Mouse (Mus musculus) right cerebral cortex, adult 2 months (tissue): Measurements from ENCODE around the gene Emb.
"Not testable (repeated sequence)": the region's sequence is repeated elsewhere in the genome, so short reads cannot be mapped to it uniquely, and the experiment has no call there.

Source experiments
- DNase-seq, 2 experiments: peaks; one replicate each; pipeline ENCODE4 v3.0.0; 2021 to 2022; ENCODE audit warnings: low spot score in 2 of 2

Emb gene

GRCm38 (mm10) chr13:117208236-117208635 is at the start of gene Emb:
Emb (plus strand) TSS chr13:117208536.
- no peak for DNase-seq

- no peak for DNase-seq
These were observed 44.4 kb upstream of the Emb start for GRCm38 (mm10) chr13:117163906-117164305.

GRCm38 (mm10) chr13:117165071-117165470 is 43.3 kb upstream of the Emb start:
- DNase-seq, result no peak

GRCm38 (mm10) chr13:117180912-117181311 is 27.4 kb upstream of the Emb start:
- not testable (repeated sequence) for DNase-seq

GRCm38 (mm10) chr13:117183288-117183687 is 25.0 kb upstream of the Emb start:
- DNase-seq, result no peak

- no peak for DNase-seq
These were observed 23.0 kb upstream of the Emb start for GRCm38 (mm10) chr13:117185329-117185728.

DNA sequence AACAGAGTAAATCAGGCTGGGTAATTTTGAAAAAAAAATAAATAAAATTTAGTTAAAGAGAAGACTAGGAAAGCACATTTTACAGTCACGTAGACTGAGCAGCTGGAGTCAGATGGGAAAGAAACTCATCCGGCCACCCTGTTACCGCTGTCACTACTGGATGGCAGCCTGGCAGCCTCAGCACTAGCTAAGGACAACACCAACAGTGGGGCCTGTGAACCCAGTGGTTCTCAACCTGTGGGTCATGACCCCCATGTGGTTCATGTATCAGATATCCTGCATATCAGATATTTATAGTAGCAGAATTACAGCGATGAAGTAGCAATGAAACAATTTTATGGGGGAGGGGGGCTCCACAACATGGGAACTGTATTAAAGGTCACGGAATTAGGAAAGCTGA is 16.2 kb upstream of the Emb start:
- no peak for DNase-seq

GRCm38 (mm10) chr13:117193422-117193983 is 14.8 kb upstream of the Emb start:
- no peak for DNase-seq

- no peak for DNase-seq
These were observed 12.5 kb upstream of the Emb start for GRCm38 (mm10) chr13:117195569-117196495.

DNA sequence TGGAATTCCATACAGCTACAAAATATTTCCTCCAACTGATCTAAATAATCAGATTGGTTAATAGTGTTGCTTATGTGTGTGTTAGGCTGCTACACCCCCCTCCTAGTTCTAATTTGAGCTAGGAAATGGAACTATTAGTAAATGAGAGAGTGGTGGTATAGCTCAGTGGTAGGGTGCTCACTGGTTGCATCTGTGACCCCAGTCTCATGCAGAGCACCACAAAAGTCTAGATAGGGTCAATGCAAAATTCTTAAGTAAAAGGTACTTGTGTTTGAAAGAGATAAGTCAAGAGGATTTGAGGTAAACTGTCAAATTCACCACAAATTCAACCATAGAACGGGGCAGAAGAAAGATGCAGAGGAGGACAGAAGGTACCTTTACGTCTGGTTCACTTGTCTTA is 10.7 kb upstream of the Emb start:
- DNase-seq, result no peak

DNA sequence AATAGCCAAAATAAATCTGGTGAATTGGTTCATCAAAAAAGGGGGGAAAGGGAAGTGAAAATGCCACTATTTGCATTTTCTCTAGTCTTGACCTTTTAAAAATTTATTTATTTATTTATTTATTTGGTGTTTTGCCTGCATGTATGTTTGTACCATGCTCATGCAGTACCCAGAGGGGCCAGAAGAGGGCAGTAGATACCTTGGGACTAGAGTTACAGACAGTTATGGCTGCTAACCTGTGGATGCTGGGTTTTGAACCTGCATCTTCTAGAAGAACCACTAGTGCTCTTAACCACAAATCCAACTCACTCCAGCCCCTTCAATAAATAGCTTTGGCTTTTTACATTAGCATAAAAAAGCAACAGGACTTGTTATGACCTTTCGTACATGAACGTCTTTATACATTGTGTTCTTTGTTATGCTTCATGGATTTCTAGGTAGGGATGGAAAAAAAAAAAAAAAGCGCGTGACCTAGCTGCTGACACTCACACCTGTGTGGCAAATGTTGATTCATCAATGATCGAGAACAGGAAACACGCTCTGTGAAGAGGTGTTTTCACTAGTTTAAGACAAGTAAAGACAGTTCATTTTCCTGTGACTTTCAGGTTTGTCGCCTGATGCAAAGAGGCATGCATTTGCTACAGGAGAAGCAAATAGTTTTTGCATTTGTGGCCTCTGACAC is 9.8 kb upstream of the Emb start:
- DNase-seq, result peak; percentile 73 to 76

DNA sequence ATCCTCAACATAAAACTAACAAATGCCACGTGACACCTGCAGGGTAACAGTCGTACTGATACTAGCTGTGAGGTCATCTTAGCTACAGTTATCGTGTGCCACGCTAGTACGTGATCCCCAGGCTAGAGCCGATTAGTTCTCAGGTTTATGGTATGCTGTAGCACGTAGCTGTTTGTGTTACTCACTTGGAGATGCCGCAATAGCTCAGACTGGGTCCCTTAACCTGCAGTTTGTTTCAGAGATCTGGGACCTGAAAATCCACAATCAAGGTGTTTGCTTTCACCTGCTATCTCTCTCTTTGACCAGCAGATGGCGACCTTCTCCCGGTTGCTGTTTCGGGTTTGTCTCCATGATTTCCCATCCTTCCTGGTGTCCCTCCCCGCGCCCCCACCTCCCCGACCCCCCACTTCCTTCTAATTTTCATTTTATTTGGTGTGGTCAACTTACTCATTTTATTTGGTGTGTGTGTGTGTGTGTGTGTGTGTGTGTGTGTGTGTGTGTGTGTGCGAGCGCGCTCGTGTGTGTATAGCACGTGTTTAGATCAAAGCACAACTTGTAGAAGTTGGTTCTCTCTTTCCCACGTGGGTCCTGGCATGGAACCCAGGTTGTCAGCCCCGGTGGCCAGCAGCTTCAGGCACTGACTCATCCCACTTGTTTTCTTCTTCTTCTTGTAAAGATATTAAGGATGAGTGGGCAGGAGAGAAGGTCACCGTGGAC is 5.4 kb upstream of the Emb start:
- DNase-seq, result peak; percentile 43 to 47

DNA sequence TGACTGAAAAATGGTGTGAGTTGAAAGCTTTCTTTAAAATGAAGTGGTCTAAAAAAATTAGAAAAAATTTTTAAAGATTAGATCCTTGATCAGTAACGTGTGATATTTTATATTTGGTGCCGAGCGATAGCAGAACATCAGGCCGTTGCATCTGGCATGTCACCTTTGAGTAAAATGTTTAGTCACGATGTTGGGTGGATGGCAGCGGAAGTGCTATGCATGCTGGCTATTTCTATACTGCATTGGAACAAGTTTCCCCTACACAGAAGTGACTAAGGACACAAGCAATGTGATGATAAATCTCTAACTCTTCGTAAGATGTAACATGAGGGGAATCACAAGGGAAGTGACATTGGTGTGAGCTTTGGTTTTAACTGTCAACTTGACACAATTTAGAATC is 3.7 kb upstream of the Emb start:
- no peak for DNase-seq

DNA sequence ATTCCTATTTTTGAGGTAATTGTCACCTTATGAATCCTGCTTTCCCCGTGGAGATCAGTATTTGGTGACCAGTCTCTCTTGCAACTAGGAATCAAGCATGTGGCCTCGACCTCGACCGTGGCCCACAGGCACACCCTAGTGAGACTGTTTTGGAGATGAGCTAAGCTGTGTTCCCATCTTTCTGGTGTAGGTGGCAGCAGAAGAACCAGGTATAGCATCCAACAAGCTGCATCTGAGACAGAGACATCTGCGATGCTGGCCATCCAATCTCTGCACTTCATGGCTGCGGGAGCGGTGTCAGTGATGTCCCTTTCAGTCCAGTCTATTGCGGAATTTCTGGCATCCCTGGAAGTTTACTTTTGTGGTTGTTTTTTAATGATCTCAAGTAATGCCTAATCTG is 2.3 kb upstream of the Emb start:
- no peak for DNase-seq

- DNase-seq, result no peak
These were observed 3.1 kb downstream of the Emb start for GRCm38 (mm10) chr13:117211386-117211875.

GRCm38 (mm10) chr13:117215481-117215880 is 7.1 kb downstream of the Emb start:
- DNase-seq, result no peak

GRCm38 (mm10) chr13:117216126-117216525 is 7.8 kb downstream of the Emb start:
- DNase-seq, result no peak

- no peak for DNase-seq
These were observed 8.5 kb downstream of the Emb start for GRCm38 (mm10) chr13:117216752-117217363.

DNA sequence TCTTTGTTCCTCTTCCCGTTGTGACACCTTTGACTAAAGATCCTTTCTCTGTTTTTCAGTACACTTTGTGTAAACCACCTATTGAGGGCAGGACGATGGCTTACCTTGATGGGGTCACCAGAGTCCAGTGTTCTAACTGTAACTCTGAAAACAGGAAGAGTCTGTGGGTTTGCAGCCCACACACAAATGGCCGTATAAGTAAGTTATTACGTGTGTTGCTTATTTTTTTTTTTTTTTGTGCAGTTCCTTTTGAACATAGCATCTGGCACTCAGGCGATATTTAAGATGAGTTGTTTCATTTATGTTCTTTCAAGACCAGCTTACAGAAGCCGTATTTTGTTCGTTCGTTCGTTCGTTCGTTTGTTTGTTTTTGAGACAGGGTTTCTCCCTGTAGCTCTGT is 9.3 kb downstream of the Emb start:
- no peak for DNase-seq

DNA sequence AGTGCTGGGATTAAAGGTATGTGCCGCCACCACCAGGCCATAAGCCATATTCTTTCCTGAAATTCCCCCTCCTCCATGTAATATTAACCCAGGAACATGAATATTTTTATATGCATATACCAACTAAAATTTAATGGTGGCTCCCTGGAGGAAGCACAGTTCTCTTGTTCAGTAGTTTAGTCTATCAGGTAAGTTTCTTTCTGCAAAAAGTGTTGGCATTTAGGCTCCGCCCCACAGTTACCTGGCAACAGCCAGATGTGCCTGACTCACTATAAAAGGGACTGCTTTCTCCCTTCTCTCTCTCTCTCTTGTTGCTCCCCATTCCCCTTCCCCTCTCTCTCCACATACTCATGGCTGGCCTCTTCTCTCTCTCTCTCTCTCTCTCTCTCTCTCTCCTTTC is 9.8 kb downstream of the Emb start:
- no peak for DNase-seq

DNA sequence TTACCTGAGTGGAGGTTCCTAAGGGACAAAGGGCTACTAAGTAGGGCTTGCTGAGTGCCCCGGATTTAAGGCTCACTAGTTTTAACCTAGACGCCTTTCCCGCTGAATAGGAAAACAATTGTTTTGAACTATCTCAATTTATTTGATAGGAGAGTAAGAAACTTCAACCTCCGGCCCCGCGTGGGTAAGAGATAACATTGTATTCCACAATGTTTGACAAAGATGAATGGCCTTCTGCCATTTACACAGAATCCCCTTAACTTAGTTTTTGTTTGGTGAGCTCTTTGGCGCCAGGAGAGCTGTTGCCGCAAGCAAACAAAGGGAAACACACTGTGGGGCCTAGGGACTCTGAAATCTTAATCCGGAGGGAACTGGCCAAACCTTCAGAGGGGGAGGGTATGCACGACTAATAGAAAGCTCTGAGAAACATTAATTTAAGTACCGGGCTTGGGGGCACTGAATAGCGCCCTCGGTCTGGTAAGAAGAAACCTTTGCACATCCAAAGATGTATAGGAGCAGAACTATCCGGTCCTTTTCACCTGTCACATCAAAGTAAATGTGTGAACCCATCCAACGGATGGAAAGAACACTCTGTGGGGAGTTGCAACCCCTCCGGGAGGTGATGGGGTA is 11.7 kb downstream of the Emb start:
- no peak for DNase-seq
